Mouse (Mus musculus) hindbrain, embryonic 16.5 days (tissue): Measurements from ENCODE around the gene Mlana. TPM values are rescaled to one million over a fixed set of nuclear protein-coding genes. Genes with fewer than 3 reads are reported as not detected.

Experiments
- ATAC-seq: fragments of 200-750 bp; cut with Nextera tagmentation; 2 replicates; pipeline ENCODE4 v1.8.0; 2017; ENCODE audit warnings: moderate TSS enrichment, moderate library complexity
- H3K27ac ChIP-seq: fragments of 300-500 bp; sonication (generic); 2 replicates; pipeline ENCODE4 v1.5.1; 2014; ENCODE audit warnings: low read depth, mild to moderate bottlenecking, control low read depth, low read length, moderate library complexity
- H3K27me3 ChIP-seq: fragments of 300-500 bp; sonication (generic); replicated peaks from 2 replicates; pipeline ENCODE4 v1.6.1; 2014; ENCODE audit warnings: low read length; ENCODE audit not compliant: control insufficient read depth, insufficient read depth
- H3K36me3 ChIP-seq: fragments of 300-500 bp; sonication (generic); 2 replicates; pipeline ENCODE4 v1.6.1; 2014; ENCODE audit warnings: mild to moderate bottlenecking, low read length, moderate library complexity, mixed read lengths; ENCODE audit not compliant: control insufficient read depth, insufficient read depth
- H3K4me1 ChIP-seq: fragments of 300-500 bp; sonication (generic); 2 replicates; pipeline ENCODE4 v1.6.1; 2014; ENCODE audit warnings: low read depth, low read length; ENCODE audit not compliant: control insufficient read depth, insufficient read depth
- H3K4me2 ChIP-seq: fragments of 300-500 bp; sonication (generic); 2 replicates; pipeline ENCODE4 v1.6.1; 2014; ENCODE audit warnings: mild to moderate bottlenecking, low read length, control low read depth, moderate library complexity
- H3K4me3 ChIP-seq: fragments of 300-500 bp; sonication (generic); 2 replicates; pipeline ENCODE4 v1.5.1; 2014; ENCODE audit warnings: mild to moderate bottlenecking, low read length, control low read depth, moderate library complexity
- H3K9ac ChIP-seq: fragments of 300-500 bp; sonication (generic); 2 replicates; pipeline ENCODE4 v1.6.1; 2014; ENCODE audit warnings: low read depth, mild to moderate bottlenecking, control low read depth, low read length, moderate library complexity
- H3K9me3 ChIP-seq: fragments of 300-500 bp; sonication (generic); 2 replicates; pipeline ENCODE4 v1.6.1; 2014; ENCODE audit warnings: mild to moderate bottlenecking, low read length, moderate library complexity; ENCODE audit not compliant: control insufficient read depth
- WGBS: fragments of 180-500 bp; shearing (Covaris S2); extraction: QIAGEN DNeasy Blood & Tissue Kit; methylation state at CpG from one replicate; pipeline ENCODE4 v1.1.7; 2014; 5-methylcytosine and 5-hydroxymethylcytosine counted together
- polyA plus RNA-seq: library from polyadenylated mRNA; unstranded; fragments of >200 nt; fragmentation: Nextera tagmentation; extraction: Ambion mirVana; gene quantifications from 2 replicates; pipeline ENCODE4 v1.2.1, GENCODE M21; 2015

Mlana gene
- polyA plus RNA-seq, 1 experiment from 2014 or later = not detected

DNA sequence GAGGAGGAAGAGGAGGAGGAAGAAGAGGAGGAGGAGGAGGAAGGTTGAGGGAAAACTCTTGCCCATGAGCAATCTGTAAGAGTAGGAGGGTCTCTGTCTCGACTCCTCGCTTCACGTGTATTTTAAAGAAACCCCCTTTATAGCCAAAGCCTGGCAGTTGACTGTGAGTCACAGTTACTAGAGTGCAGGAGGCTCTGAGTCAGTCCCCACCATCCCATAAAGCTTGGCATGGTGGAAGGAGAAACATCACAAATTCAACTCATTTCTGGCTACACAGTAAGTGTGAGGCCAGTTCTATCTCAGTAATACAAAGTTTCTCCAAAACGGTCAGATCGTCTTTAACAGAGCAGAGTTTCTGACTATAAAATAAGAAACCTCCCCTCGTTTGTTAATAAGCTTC is 27.4 kb upstream of the Mlana start:
- H3K36me3 ChIP-seq = no peaks in the 10 kb centered on the region
- no peak overlapping the region for H3K27ac ChIP-seq
- H3K4me3 ChIP-seq = no peak overlapping the region
- no peaks in the 10 kb centered on the region for H3K9me3 ChIP-seq
- no peak for ATAC-seq
- no peaks in the 10 kb centered on the region for H3K4me1 ChIP-seq
- no peak overlapping the region for H3K9ac ChIP-seq
- 94% methylated on average over 6 of the region's 6 CpGs for WGBS
- no peaks in the 10 kb centered on the region for H3K27me3 ChIP-seq
- H3K4me2 ChIP-seq = no peak overlapping the region

DNA sequence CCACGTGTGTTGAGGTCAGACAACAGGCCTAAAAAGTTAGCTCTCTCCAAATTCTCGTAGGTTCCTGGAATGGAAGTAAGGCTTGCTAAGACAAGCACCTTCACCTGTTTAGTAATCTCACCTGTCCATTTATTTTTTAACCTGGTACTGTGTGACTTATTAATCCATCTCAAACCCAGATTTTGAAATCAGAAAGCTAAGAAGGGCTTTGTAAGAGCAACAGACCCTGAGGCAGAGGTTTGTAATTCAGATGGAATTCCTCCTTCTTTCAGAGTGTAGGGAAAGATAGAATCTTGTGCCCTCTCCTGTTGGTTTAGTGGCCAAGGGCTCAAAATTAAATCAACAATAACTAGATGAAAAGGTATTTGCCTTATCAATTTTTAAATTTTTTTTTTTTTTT is 26.5 kb upstream of the Mlana start:
- H3K9me3 ChIP-seq = no peaks in the 10 kb centered on the region
- WGBS = 87% methylated on average over 2 of the region's 2 CpGs
- no peak overlapping the region for H3K4me3 ChIP-seq
- no peak overlapping the region for H3K27ac ChIP-seq
- no peak overlapping the region for H3K4me2 ChIP-seq
- H3K36me3 ChIP-seq = no peaks in the 10 kb centered on the region
- H3K27me3 ChIP-seq = no peaks in the 10 kb centered on the region
- H3K4me1 ChIP-seq = no peaks in the 10 kb centered on the region
- no peak overlapping the region for H3K9ac ChIP-seq
- no peak for ATAC-seq

DNA sequence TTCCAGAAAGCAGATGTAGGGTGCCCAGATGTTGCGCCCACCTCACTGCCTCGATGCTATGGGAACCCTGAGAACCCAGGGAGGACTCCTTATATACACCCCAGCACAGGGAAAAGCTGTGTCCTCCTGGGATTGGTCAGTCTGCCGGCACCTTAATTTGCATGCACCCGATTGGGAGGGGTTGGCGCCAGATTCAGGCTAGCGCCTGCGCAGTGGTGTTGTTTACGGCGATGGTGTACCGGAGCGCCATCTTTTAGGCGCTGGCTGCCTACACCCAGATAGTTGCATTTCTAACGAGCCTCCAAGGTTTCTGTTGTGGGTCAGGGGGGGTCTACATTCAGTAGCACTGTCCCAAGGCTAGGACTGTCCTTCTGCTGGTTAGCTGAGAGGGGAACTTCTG is 25.0 kb upstream of the Mlana start:
- WGBS = 97% methylated on average over 13 of the region's 13 CpGs
- Histone ChIP-seq H3K27ac (no peak overlapping the region), H3K9me3 (no peaks in the 10 kb centered on the region), H3K4me2 (no peak overlapping the region), H3K4me3 (no peak overlapping the region), H3K36me3 (no peaks in the 10 kb centered on the region), H3K4me1 (no peaks in the 10 kb centered on the region), H3K9ac (no peak overlapping the region), H3K27me3 (no peaks in the 10 kb centered on the region)
- no peak for ATAC-seq

DNA sequence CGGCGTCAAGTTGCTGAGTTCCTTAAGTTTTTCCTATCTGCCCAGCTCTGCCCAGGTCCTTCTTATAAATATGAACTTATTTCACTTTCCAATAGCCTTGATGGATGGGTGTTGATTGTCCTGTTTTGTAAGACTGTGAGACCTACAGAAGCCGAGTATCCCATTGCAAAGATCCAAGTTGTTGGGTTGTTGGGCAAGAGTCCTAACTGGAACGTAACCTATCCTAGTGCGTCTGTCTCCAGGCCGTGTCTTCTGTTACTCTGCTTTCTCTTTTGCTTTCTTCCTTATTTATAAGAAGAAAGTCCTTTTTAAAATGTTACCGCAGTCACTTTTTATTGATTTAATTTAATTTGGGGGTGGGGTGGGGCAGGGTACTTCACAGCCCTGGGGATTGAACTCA is 22.7 kb upstream of the Mlana start:
- no peak for ATAC-seq
- H3K27me3 ChIP-seq = no peaks in the 10 kb centered on the region
- no peak overlapping the region for H3K4me2 ChIP-seq
- no peak overlapping the region for H3K27ac ChIP-seq
- no peak overlapping the region for H3K9ac ChIP-seq
- WGBS = 97% methylated on average over 7 of the region's 7 CpGs
- H3K4me1 ChIP-seq = no peaks in the 10 kb centered on the region
- no peak overlapping the region for H3K4me3 ChIP-seq
- no peaks in the 10 kb centered on the region for H3K36me3 ChIP-seq
- H3K9me3 ChIP-seq = no peaks in the 10 kb centered on the region

DNA sequence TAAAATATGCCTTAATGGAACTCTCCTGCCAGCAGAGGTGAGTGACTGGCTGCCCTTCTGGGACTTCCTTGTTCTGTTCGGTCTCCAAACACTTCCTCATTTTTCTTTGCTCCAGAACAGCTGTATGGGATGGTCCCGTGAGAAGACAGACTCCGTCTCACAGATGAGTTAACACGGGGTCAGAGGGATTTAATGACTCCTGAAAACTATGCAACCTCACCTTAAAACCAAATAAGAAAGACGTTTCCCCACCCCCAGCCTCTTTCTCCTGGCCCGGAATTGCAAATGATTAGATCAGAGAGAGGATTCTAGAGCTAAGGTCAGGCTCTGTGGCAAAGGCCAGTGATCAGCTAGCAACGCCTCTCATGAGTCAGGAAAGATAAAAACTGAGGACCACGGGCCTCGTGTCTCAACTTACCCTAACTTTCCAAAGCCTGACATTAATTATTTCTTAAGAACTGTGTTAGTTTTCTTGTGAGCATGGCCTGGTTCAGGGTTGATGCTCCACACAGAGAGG is 22.0 kb upstream of the Mlana start:
- Histone ChIP-seq H3K9ac (no peak overlapping the region), H3K4me3 (no peak overlapping the region), H3K27me3 (no peaks in the 10 kb centered on the region), H3K9me3 (no peaks in the 10 kb centered on the region), H3K36me3 (no peaks in the 10 kb centered on the region), H3K4me2 (no peak overlapping the region), H3K4me1 (no peaks in the 10 kb centered on the region), H3K27ac (no peak overlapping the region)
- ATAC-seq = no peak
- 76% methylated on average over 9 of the region's 9 CpGs for WGBS

DNA sequence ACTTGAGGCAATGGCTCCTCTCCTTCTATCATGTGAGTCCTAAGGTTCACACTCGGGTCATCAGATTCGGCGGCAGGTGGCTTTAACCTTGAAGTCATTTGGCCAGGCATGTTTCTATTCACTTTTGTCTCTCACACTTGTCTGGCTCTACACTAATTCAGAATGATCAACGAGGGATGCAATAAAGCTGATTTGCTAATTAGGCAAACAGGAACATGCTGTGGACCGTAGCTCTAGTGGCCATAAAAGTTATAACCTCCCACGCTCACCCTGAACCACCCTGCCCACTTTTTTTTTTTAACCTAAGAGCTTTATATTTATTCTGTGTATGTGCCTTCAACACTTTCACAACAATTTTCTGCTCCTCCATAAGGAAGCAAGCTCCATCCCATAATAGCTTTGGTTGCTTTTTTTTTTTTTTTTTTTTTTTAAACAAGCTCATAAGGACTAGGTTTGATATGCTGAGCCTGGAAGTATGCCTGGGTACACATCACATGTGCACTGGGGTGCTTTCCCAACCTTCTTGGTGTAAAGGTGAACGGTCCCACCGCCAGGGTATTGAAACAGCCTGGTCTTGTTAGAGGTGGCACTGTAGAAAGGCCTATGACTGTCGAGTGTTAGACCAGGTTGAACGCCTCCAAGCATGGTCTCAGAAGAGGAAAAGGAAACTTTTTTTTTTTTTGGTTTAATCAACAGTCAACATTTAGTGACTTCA is 21.0 kb upstream of the Mlana start:
- WGBS = 79% methylated on average over 10 of the region's 10 CpGs

DNA sequence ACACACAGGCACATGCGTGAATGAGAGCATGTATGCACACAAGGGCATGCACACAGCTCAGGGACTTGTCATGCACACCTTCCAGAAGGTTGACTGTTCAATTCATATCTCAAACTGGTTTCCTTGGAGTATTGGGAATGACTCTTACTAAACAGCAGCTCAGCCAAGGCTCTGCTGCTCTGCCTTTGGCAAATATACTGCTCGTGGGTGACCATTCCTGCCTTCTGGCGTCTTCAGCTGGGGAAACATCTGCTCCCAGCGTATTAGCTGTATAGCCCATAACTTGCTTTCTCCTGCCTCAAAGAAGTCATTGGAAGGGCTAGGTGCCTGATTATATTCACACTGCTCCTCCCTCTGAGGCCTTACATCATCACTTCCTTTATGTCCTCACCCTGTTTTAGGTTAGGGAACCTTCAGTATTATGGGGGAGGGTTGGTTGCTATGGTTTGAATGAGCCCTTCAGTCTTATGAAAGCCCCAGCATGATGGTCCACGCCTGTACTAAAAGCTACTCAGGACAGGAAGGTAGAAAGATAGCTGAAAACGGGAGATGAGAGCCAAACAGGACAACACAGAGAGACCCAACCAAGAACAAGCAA is 19.3 kb upstream of the Mlana start:
- no peak for ATAC-seq
- H3K36me3 ChIP-seq = no peaks in the 10 kb centered on the region
- no peak overlapping the region for H3K4me3 ChIP-seq
- no peaks in the 10 kb centered on the region for H3K9me3 ChIP-seq
- 88% methylated on average over 6 of the region's 6 CpGs for WGBS
- H3K4me1 ChIP-seq = no peaks in the 10 kb centered on the region
- no peak overlapping the region for H3K9ac ChIP-seq
- no peak overlapping the region for H3K4me2 ChIP-seq
- no peaks in the 10 kb centered on the region for H3K27me3 ChIP-seq
- no peak overlapping the region for H3K27ac ChIP-seq

More for the DNA sequence above, 21.0 kb upstream of the Mlana start:
- H3K9me3 ChIP-seq = no peaks in the 10 kb centered on the region
- H3K27ac ChIP-seq = no peak overlapping the region
- ATAC-seq = no peak
- H3K9ac ChIP-seq = no peak overlapping the region
- H3K36me3 ChIP-seq = no peaks in the 10 kb centered on the region
- no peaks in the 10 kb centered on the region for H3K4me1 ChIP-seq
- H3K4me3 ChIP-seq = no peak overlapping the region
- no peak overlapping the region for H3K4me2 ChIP-seq
- no peaks in the 10 kb centered on the region for H3K27me3 ChIP-seq

DNA sequence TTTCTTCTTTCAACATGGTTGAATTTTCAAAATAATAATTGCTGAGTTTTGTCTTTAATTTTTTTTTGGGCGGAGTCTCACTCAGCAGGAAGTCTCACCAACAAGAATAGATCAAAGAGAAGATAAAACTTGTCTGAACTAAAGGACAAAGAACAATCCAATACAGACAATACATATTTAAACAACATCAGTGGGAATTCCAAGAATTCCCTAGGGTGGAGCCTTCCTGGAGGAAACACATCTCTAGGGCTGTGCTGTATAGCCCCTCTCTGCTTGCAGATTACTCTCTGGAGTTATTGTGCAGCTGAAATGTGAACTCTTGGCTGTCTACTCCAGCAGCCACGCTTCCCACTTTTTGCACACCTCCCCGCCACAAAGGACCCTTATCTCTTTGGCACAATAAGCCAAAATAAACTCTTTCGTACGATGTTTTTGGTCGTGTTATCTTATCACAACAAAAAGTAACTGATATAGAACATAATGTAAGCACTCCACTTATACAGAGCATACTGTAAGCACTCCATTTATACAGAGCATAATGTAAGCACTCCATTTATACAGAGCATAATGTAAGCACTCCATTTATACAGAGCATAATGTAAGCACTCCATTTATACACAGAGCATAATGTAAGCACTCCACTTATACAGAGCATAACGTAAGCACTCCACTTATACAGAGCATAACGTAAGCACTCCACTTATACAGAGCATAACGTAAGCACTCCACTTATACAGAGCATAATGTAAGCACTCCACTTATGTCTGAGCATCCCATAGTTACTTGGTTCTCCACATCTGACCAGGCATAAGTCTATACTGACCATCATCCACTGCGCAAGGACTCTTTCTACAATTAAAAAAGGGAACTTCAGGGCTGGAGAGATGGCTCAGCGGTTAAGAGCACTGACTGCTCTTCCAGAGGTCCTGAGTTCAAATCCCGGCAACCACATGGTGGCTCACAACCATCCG is 17.2 kb upstream of the Mlana start:
- no peak overlapping the region for H3K4me2 ChIP-seq
- no peak overlapping the region for H3K27ac ChIP-seq
- H3K4me1 ChIP-seq = no peaks in the 10 kb centered on the region
- ATAC-seq = no peak
- no peaks in the 10 kb centered on the region; the same call in 1 of the 2 replicates for H3K9me3 ChIP-seq
- H3K4me3 ChIP-seq = no peak overlapping the region
- whole genome bisulfite sequencing = 88% methylated on average over 13 of the region's 13 CpGs
- H3K36me3 ChIP-seq = no peaks in the 10 kb centered on the region
- no peak overlapping the region for H3K9ac ChIP-seq
- no peaks in the 10 kb centered on the region for H3K27me3 ChIP-seq
